Mouse (Mus musculus): ENCODE results near the gene Zfp536. TPM values are rescaled to one million over a fixed set of nuclear protein-coding genes. Genes with fewer than 3 reads are reported as not detected.

The Zfp536 gene
- polyA plus RNA-seq, 1 experiment: not detected

GRCm38 (mm10) chr7:37768310-37768940 is 5.0 kb downstream of the Zfp536 start:
- Histone ChIP-seq H3ac (ENCODE audit: control insufficient read depth, insufficient read length) (no peak overlapping the region), H3K79me2 (ENCODE audit: control insufficient read depth, insufficient read depth) (no peaks in the 10 kb centered on the region), H3K27me3 (ENCODE audit: control insufficient read depth, insufficient read depth, insufficient read length) (peaks cover 32% of the 10 kb centered on the region), H3K36me3 (ENCODE audit: control insufficient read depth, insufficient read depth) (no peaks in the 10 kb centered on the region), H3K4me2 (ENCODE audit: low read depth) (no peak overlapping the region), H3K4me3 (no peak overlapping the region)
- TF ChIP-seq CEBPB (IDR thresholded peaks at IDR 0.05; ENCODE audit: insufficient read depth, poor library complexity, severe bottlenecking) (no peak), E2F4 (IDR thresholded peaks at IDR 0.05; ENCODE audit: insufficient read depth) (no peak), MYOG (IDR thresholded peaks at IDR 0.05; ENCODE audit: control insufficient read depth in 1 of 3, insufficient read depth in 1 of 3, insufficient read length in 2 of 3, low read depth in 2 of 3) (no peak)

GRCm38 (mm10) chr7:37758886-37759285 is 14.6 kb downstream of the Zfp536 start:
- no peaks in the 10 kb centered on the region for H3K79me2 ChIP-seq (ENCODE audit: control insufficient read depth, insufficient read depth)
- H3K4me2 ChIP-seq (ENCODE audit: low read depth): no peak overlapping the region
- H3K36me3 ChIP-seq (ENCODE audit: control insufficient read depth, insufficient read depth): no peaks in the 10 kb centered on the region
- H3ac ChIP-seq (ENCODE audit: control insufficient read depth, insufficient read length): no peak overlapping the region
- no peaks in the 10 kb centered on the region for H3K27me3 ChIP-seq (ENCODE audit: control insufficient read depth, insufficient read depth, insufficient read length)
- H3K4me3 ChIP-seq: no peak overlapping the region
- TF ChIP-seq POLR2AphosphoS2 (IDR thresholded peaks at IDR 0.05; ENCODE audit: insufficient read length, low read depth) (no peak), MAX (IDR thresholded peaks at IDR 0.05; ENCODE audit: low read depth) (no peak), E2F4 (IDR thresholded peaks at IDR 0.05; ENCODE audit: insufficient read depth) (no peak)

GRCm38 (mm10) chr7:37753024-37753423 is 20.4 kb downstream of the Zfp536 start:
- no peak for TF ChIP-seq REST (IDR thresholded peaks at IDR 0.05; ENCODE audit: insufficient read depth, insufficient read length)
- no peak for TF ChIP-seq CEBPB (IDR thresholded peaks at IDR 0.05; ENCODE audit: insufficient read depth, poor library complexity, severe bottlenecking)
- TF ChIP-seq SRF (IDR thresholded peaks at IDR 0.05; ENCODE audit: control insufficient read depth, insufficient read length, low read depth): no peak
- no peak for TF ChIP-seq TCF3 (IDR thresholded peaks at IDR 0.05; ENCODE audit: insufficient read length, low read depth)
- no peak for TF ChIP-seq MAX (IDR thresholded peaks at IDR 0.05; ENCODE audit: low read depth)
- TF ChIP-seq TCF12 (IDR thresholded peaks at IDR 0.05; ENCODE audit: insufficient read depth, poor library complexity, severe bottlenecking): no peak
- TF ChIP-seq POLR2AphosphoS2 (IDR thresholded peaks at IDR 0.05; ENCODE audit: insufficient read length, low read depth): no peak
- no peak for TF ChIP-seq USF1 (IDR thresholded peaks at IDR 0.05; ENCODE audit: low read depth)
- TF ChIP-seq MYOG (IDR thresholded peaks at IDR 0.05; ENCODE audit: control insufficient read depth in 1 of 3, insufficient read depth in 1 of 3, insufficient read length in 2 of 3, low read depth in 2 of 3): no peak
- TF ChIP-seq E2F4 (IDR thresholded peaks at IDR 0.05; ENCODE audit: insufficient read depth): no peak
- Histone ChIP-seq H3ac (ENCODE audit: control insufficient read depth, insufficient read length) (no peak overlapping the region), H3K4me2 (ENCODE audit: low read depth) (no peak overlapping the region), H3K36me3 (ENCODE audit: control insufficient read depth, insufficient read depth) (no peaks in the 10 kb centered on the region), H3K4me3 (no peak overlapping the region), H3K27me3 (ENCODE audit: control insufficient read depth, insufficient read depth, insufficient read length) (no peaks in the 10 kb centered on the region), H3K79me2 (ENCODE audit: control insufficient read depth, insufficient read depth) (no peaks in the 10 kb centered on the region)

GRCm38 (mm10) chr7:37746133-37746761 is 27.2 kb downstream of the Zfp536 start:
- no peak overlapping the region for H3K4me3 ChIP-seq
- H3ac ChIP-seq (ENCODE audit: control insufficient read depth, insufficient read length): no peak overlapping the region
- no peak for TF ChIP-seq MYOG (IDR thresholded peaks at IDR 0.05; ENCODE audit: control insufficient read depth in 1 of 3, insufficient read depth in 1 of 3, insufficient read length in 2 of 3, low read depth in 2 of 3)
- no peak for TF ChIP-seq MAX (IDR thresholded peaks at IDR 0.05; ENCODE audit: low read depth)
- TF ChIP-seq TCF12 (IDR thresholded peaks at IDR 0.05; ENCODE audit: insufficient read depth, poor library complexity, severe bottlenecking): no peak
- TF ChIP-seq E2F4 (IDR thresholded peaks at IDR 0.05; ENCODE audit: insufficient read depth): no peak
- TF ChIP-seq REST (IDR thresholded peaks at IDR 0.05; ENCODE audit: insufficient read depth, insufficient read length): no peak
- no peaks in the 10 kb centered on the region for H3K27me3 ChIP-seq (ENCODE audit: control insufficient read depth, insufficient read depth, insufficient read length)
- no peaks in the 10 kb centered on the region for H3K36me3 ChIP-seq (ENCODE audit: control insufficient read depth, insufficient read depth)
- H3K4me2 ChIP-seq (ENCODE audit: low read depth): no peak overlapping the region
- H3K79me2 ChIP-seq (ENCODE audit: control insufficient read depth, insufficient read depth): no peaks in the 10 kb centered on the region

DNA sequence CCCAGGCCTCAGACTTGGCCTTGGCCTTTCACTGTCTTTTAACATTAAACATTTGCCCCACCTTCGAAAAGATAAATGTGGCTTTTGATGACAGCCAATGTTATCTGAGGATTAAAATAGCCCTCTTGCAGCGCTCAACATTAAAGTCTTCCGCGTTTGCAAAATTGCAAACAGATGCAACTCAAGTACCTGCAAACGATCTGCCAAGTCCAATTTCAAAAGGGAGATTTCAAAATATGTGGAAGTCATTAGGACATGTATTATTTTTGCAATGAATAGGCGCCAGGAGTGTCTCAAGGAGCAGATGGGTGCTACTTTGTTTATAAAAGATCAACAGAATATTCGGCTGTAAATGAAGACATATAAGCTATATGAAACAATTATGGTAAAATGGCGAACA is 30.1 kb downstream of the Zfp536 start:
- Histone ChIP-seq H3K4me2 (ENCODE audit: low read depth) (no peak overlapping the region), H3ac (ENCODE audit: control insufficient read depth, insufficient read length) (no peak overlapping the region), H3K27me3 (ENCODE audit: control insufficient read depth, insufficient read depth, insufficient read length) (no peaks in the 10 kb centered on the region), H3K79me2 (ENCODE audit: control insufficient read depth, insufficient read depth) (no peaks in the 10 kb centered on the region), H3K4me3 (no peak overlapping the region), H3K36me3 (ENCODE audit: control insufficient read depth, insufficient read depth) (no peaks in the 10 kb centered on the region)
- TF ChIP-seq MYOG (IDR thresholded peaks at IDR 0.05; ENCODE audit: control insufficient read depth in 1 of 3, insufficient read depth in 1 of 3, insufficient read length in 2 of 3, low read depth in 2 of 3) (no peak), USF1 (IDR thresholded peaks at IDR 0.05; ENCODE audit: low read depth) (no peak), REST (IDR thresholded peaks at IDR 0.05; ENCODE audit: insufficient read depth, insufficient read length) (no peak), E2F4 (IDR thresholded peaks at IDR 0.05; ENCODE audit: insufficient read depth) (no peak), TCF3 (IDR thresholded peaks at IDR 0.05; ENCODE audit: insufficient read length, low read depth) (no peak), CEBPB (IDR thresholded peaks at IDR 0.05; ENCODE audit: insufficient read depth, poor library complexity, severe bottlenecking) (no peak), POLR2A (IDR thresholded peaks at IDR 0.05; ENCODE audit: insufficient read length, low read depth) (no peak), POLR2AphosphoS2 (IDR thresholded peaks at IDR 0.05; ENCODE audit: insufficient read length, low read depth) (no peak), SRF (IDR thresholded peaks at IDR 0.05; ENCODE audit: control insufficient read depth, insufficient read length, low read depth) (no peak), MYOD1 (IDR thresholded peaks at IDR 0.05; ENCODE audit: control insufficient read depth in 1 of 3, insufficient read length in 2 of 3, low read depth in 2 of 3) (no peak), MAX (IDR thresholded peaks at IDR 0.05; ENCODE audit: low read depth) (no peak), TCF12 (IDR thresholded peaks at IDR 0.05; ENCODE audit: insufficient read depth, poor library complexity, severe bottlenecking) (no peak)
